Mouse (Mus musculus): ENCODE measurements at regions not wholly inside any gene's neighbourhood (a gene's known extent, or its start where the extent isn't known, plus 50 kb on each side); places are given as distances from the start of the nearest gene placed in this dataset.

DNA sequence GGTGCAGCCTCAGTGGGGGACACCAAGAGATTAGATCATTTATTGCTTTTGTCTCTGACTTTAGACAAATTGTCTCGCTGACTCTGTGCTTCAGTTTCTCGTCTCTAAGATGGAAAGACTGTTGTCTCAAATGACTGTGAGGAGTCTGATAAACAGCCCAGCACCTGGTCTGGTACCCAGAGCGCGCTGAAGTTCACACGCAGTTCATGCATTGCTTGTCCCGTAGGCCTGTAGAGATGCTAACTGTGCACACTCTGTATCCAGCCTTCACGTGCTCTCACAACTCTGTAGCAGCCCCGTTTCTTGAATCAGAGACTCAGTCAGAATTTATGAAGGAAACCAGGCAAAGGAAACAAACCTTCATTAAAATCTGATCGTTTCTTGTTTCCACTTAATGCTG is 116.7 kb downstream of the Ackr3 start:
- TF ChIP-seq GATA1 (IDR thresholded peaks at IDR 0.05; ENCODE audit: low read length) (no peak), TAL1 (IDR thresholded peaks at IDR 0.05; ENCODE audit: low read length) (no peak)

All from erythroblast, embryonic 14.5 days (primary cell).